9 mouse cellular contexts compared by ENCODE assay signal in the genomic region with DNA sequence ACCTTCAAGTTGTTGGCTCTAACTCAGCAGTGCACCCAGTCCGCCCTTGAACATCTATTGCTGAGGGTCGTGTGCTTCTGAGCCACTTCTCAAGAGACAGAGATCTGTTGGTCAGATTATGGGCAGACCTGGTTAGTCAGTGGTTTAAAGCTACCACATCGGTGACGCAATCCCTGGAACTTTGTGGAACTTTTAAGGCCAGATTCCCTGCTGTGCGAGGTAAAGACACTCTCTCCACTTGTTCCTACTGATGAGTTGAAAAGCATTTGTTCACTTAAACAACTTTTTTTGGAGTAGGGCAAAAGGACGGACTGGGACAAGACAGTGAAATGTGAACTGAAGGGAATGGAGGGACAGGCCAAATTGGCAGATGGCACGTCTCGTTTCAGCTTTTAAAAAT.
A peak's percentile ranks its signal among the peaks of the same experiment; 100 is the strongest.
DNase-seq lines count a peak whose midpoint lies in the region; ATAC-seq and TF ChIP-seq lines count a peak whose summit lies in the region.
"Had no signal": no experiment of that assay in that cellular context is flagged by ENCODE, and none has a peak within 500 bp of the region (broad histone marks: within the 10 kb centered on the region; RNA-seq: fewer than 3 reads in every experiment).

No protein-coding gene starts in this region.

- no peak for TF ChIP-seq CTCF in lung, postnatal 0 days (IDR thresholded peaks at IDR 0.05)
- TF ChIP-seq CTCF in stomach, postnatal 0 days (IDR thresholded peaks at IDR 0.05; ENCODE audit: low read depth), result no peak

- H3K27ac ChIP-seq in lung, postnatal 0 days (ENCODE audit: low read length), result no peak overlapping the region
- H3K27ac ChIP-seq in embryonic facial prominence, embryonic 14.5 days (replicated peaks; ENCODE audit: low read depth, low read length), result peak overlapping the region; percentile 67
- H3K27ac ChIP-seq in stomach, postnatal 0 days (replicated peaks), result no peak overlapping the region
- H3K27ac ChIP-seq: liver, embryonic 15.5 days had no signal

- no peak for TF ChIP-seq EP300 in lung, postnatal 0 days (IDR thresholded peaks at IDR 0.05)
- TF ChIP-seq EP300 in stomach, postnatal 0 days (optimal IDR thresholded peaks at IDR 0.05), result no peak

- no peak for ATAC-seq in lung, postnatal 0 days
- peak; percentile 44; the same call in 1 of the 2 replicates for ATAC-seq in embryonic facial prominence, embryonic 14.5 days (ENCODE audit: low read depth)
- peak; percentile 24; the same call in 1 of the 2 replicates for ATAC-seq in stomach, postnatal 0 days (ENCODE audit: low FRiP score, low TSS enrichment)

- no peak overlapping the region for H3K4me3 ChIP-seq in lung, postnatal 0 days (ENCODE audit: low read depth, low read length)
- H3K4me3 ChIP-seq in embryonic facial prominence, embryonic 14.5 days (ENCODE audit: low read depth, low read length), result no peak overlapping the region
- no peak overlapping the region for H3K4me3 ChIP-seq in stomach, postnatal 0 days (ENCODE audit: low read depth, low read length)
- H3K4me3 ChIP-seq: liver, embryonic 15.5 days had no signal

- H3K36me3 ChIP-seq in lung, postnatal 0 days (ENCODE audit: insufficient read depth, low read length), result no peaks in the 10 kb centered on the region
- no peaks in the 10 kb centered on the region for H3K36me3 ChIP-seq in embryonic facial prominence, embryonic 14.5 days (ENCODE audit: control insufficient read depth, insufficient read depth, low read length)
- H3K36me3 ChIP-seq in stomach, postnatal 0 days (ENCODE audit: control insufficient read depth, insufficient read depth, low read length), result no peaks in the 10 kb centered on the region
- H3K36me3 ChIP-seq: liver, embryonic 15.5 days had no signal

- no peaks in the 10 kb centered on the region for H3K9me3 ChIP-seq in lung, postnatal 0 days (ENCODE audit: low read length)
- no peaks in the 10 kb centered on the region for H3K9me3 ChIP-seq in embryonic facial prominence, embryonic 14.5 days (ENCODE audit: control insufficient read depth, low read length)
- H3K9me3 ChIP-seq in stomach, postnatal 0 days (ENCODE audit: control insufficient read depth, low read length), result no peaks in the 10 kb centered on the region
- H3K9me3 ChIP-seq: liver, embryonic 15.5 days had no signal

- no peak overlapping the region for H3K9ac ChIP-seq in lung, postnatal 0 days (replicated peaks; ENCODE audit: low read depth)
- H3K9ac ChIP-seq in embryonic facial prominence, embryonic 14.5 days (ENCODE audit: low read depth, low read length), result no peak overlapping the region
- H3K9ac ChIP-seq in stomach, postnatal 0 days (ENCODE audit: low read length), result no peak overlapping the region
- H3K9ac ChIP-seq: liver, embryonic 15.5 days had no signal

- no peaks in the 10 kb centered on the region for H3K27me3 ChIP-seq in lung, postnatal 0 days (replicated peaks; ENCODE audit: insufficient read depth, low read length)
- H3K27me3 ChIP-seq in embryonic facial prominence, embryonic 14.5 days (replicated peaks; ENCODE audit: control insufficient read depth, insufficient read depth, low read length), result no peaks in the 10 kb centered on the region
- H3K27me3 ChIP-seq in stomach, postnatal 0 days (ENCODE audit: control insufficient read depth, insufficient read depth, low read length), result no peaks in the 10 kb centered on the region
- H3K27me3 ChIP-seq: liver, embryonic 15.5 days had no signal

- peak; percentile 92 for DNase-seq in heart, adult 11 months
- DNase-seq in heart, postnatal 4 days, result no peak
- DNase-seq in lung, postnatal 14 days, result peak; percentile 4
- DNase-seq in lung, postnatal 0 days (ENCODE audit: low spot score), result no peak
- no peak for DNase-seq in embryonic facial prominence, embryonic 14.5 days (ENCODE audit: low spot score)
- DNase-seq in stomach, postnatal 0 days (ENCODE audit: low spot score), result no peak
- DNase-seq in spleen, postnatal 14 days (ENCODE audit: low spot score in 2 of 2), result no peak
- no peak for DNase-seq in thymus, postnatal 14 days

- H3K4me2 ChIP-seq in lung, postnatal 0 days (replicated peaks; ENCODE audit: low read depth, low read length), result no peak overlapping the region
- H3K4me2 ChIP-seq in embryonic facial prominence, embryonic 14.5 days (ENCODE audit: low read depth, low read length), result peak overlapping the region; percentile 6; the same call in 1 of the 2 replicates
- H3K4me2 ChIP-seq in stomach, postnatal 0 days (replicated peaks; ENCODE audit: low read depth), result no peak overlapping the region
- H3K4me2 ChIP-seq: liver, embryonic 15.5 days had no signal

- WGBS in lung, postnatal 0 days, result 46% methylated on average over 8 of the region's 8 CpGs
- 36% methylated on average over 8 of the region's 8 CpGs for WGBS in embryonic facial prominence, embryonic 14.5 days
- WGBS in stomach, postnatal 0 days, result 42% methylated on average over 8 of the region's 8 CpGs

- H3K4me1 ChIP-seq in lung, postnatal 0 days (ENCODE audit: insufficient read depth, low read depth, low read length), result no peaks in the 10 kb centered on the region
- H3K4me1 ChIP-seq in embryonic facial prominence, embryonic 14.5 days (ENCODE audit: control insufficient read depth, insufficient read depth, low read length), result peaks cover 9% of the 10 kb centered on the region
- H3K4me1 ChIP-seq in stomach, postnatal 0 days (replicated peaks; ENCODE audit: control insufficient read depth, insufficient read depth), result 0 out of 2 replicates have a peak, but pooled peaks cover 2% of the 10 kb centered on the region
- H3K4me1 ChIP-seq: liver, embryonic 15.5 days had no signal

Comparison
In these comparisons a context has a peak if more than half of its experiments do, and no peak if none do; other contexts are left out.
1. DNase-seq: peak in heart, adult 11 months (single experiment) and lung, postnatal 14 days (single experiment); none in heart, postnatal 4 days (single experiment), lung, postnatal 0 days (single experiment), embryonic facial prominence, embryonic 14.5 days (single experiment), stomach, postnatal 0 days (single experiment), spleen, postnatal 14 days (0 of 2) and thymus, postnatal 14 days (single experiment).